Comparison of ENCODE assay signal across 26 mouse cellular contexts in the genomic region with DNA sequence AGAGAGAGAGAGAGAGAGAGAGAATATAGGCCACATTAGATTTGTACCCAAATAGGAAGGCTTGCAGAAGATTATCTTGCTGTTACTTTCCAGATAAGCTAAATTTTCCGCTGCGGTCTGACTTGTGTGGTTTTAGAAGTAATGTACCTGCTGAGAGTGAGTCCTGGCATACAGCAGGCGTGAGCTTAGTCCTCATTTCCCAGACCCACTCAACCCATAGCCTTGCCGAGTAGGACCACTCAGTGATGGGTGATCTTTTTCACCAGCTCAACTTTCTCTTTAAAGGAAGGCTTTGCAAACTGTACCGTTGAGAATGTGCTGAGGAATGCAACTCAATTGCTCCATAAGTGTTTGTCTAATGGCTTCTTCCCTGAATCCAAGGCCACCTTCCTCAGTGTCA. TPM values are rescaled to one million over a fixed set of nuclear protein-coding genes. Genes with fewer than 3 reads are reported as not detected.
"Had no signal": no experiment of that assay in that cellular context is flagged by ENCODE, and none has a peak within 500 bp of the region (broad histone marks: within the 10 kb centered on the region; RNA-seq: fewer than 3 reads in every experiment).

No protein-coding gene starts in this region.

- H3K4me3 ChIP-seq: kidney, embryonic 15.5 days; limb, embryonic 10.5 days; limb, embryonic 13.5 days; liver, embryonic 12.5 days; liver, embryonic 15.5 days; lung, embryonic 15.5 days; megakaryocyte, embryonic 14.5 days; midbrain, embryonic 12.5 days; midbrain, embryonic 15.5 days; neural tube, embryonic 12.5 days; neural tube, embryonic 15.5 days had no signal

- ATAC-seq: liver, embryonic 12.5 days; midbrain, embryonic 15.5 days had no signal

- H3K9me3 ChIP-seq: kidney, embryonic 15.5 days; limb, embryonic 10.5 days; limb, embryonic 13.5 days; liver, embryonic 12.5 days; liver, embryonic 15.5 days; lung, embryonic 15.5 days; megakaryocyte, embryonic 14.5 days; midbrain, embryonic 12.5 days; midbrain, embryonic 15.5 days; neural tube, embryonic 12.5 days; neural tube, embryonic 15.5 days had no signal

- H3K27ac ChIP-seq: kidney, embryonic 15.5 days; limb, embryonic 10.5 days; limb, embryonic 13.5 days; liver, embryonic 12.5 days; liver, embryonic 15.5 days; lung, embryonic 15.5 days; midbrain, embryonic 12.5 days; midbrain, embryonic 15.5 days; neural tube, embryonic 12.5 days; neural tube, embryonic 15.5 days had no signal

- H3K4me1 ChIP-seq: kidney, embryonic 15.5 days; limb, embryonic 10.5 days; limb, embryonic 13.5 days; liver, embryonic 12.5 days; liver, embryonic 15.5 days; lung, embryonic 15.5 days; megakaryocyte, embryonic 14.5 days; midbrain, embryonic 12.5 days; midbrain, embryonic 15.5 days; neural tube, embryonic 12.5 days; neural tube, embryonic 15.5 days had no signal

- H3K27me3 ChIP-seq: kidney, embryonic 15.5 days; limb, embryonic 13.5 days; liver, embryonic 15.5 days; lung, embryonic 15.5 days; midbrain, embryonic 12.5 days; midbrain, embryonic 15.5 days; neural tube, embryonic 12.5 days; neural tube, embryonic 15.5 days had no signal

- DNase-seq: kidney, adult 8-10 months; kidney, postnatal 10 days; kidney, postnatal 4 days; liver; lung, adult 18-20 months; lung, postnatal 10 days; lung, postnatal 36 days; right cerebral cortex, adult 18-20 months; right cerebral cortex, postnatal 14 days; right cerebral cortex, postnatal 4 days; thymus, adult 2 months; thymus, postnatal 14 days; thymus, postnatal 4 days had no signal

- H3K36me3 ChIP-seq: kidney, embryonic 15.5 days; limb, embryonic 10.5 days; limb, embryonic 13.5 days; liver, embryonic 12.5 days; liver, embryonic 15.5 days; lung, embryonic 15.5 days; midbrain, embryonic 12.5 days; midbrain, embryonic 15.5 days; neural tube, embryonic 12.5 days; neural tube, embryonic 15.5 days had no signal

RNA-seq across cellular contexts. Expression of gene Ccr6, which starts 29.2 kb away (rescaled TPM):
- total RNA-seq: layer of hippocampus, postnatal 14 days; left cerebral cortex, postnatal 25 days had no signal
- polyA plus RNA-seq: kidney, embryonic 15.5 days; limb, embryonic 10.5 days; limb, embryonic 13.5 days; liver, embryonic 12.5 days; liver, embryonic 15.5 days; lung, embryonic 15.5 days; midbrain, embryonic 12.5 days; midbrain, embryonic 15.5 days; neural tube, embryonic 12.5 days; neural tube, embryonic 15.5 days had no signal

RNA-seq across cellular contexts. Expression of gene Gm49673, which starts 59.1 kb away (rescaled TPM):
- polyA plus RNA-seq: limb, embryonic 10.5 days; liver, embryonic 12.5 days; liver, embryonic 15.5 days; midbrain, embryonic 12.5 days had no signal
